Mouse (Mus musculus) midbrain, embryonic 12.5 days (tissue): ENCODE measurements around the gene Dync1i1. TPM values are rescaled to one million over a fixed set of nuclear protein-coding genes. Genes with fewer than 3 reads are reported as not detected.

Source experiments
- ATAC-seq: fragments of 200-750 bp; cut with Nextera tagmentation; 2 replicates; pipeline ENCODE4 v1.8.0; 2017; ENCODE audit warnings: low read depth, moderate TSS enrichment, moderate library complexity; ENCODE audit not compliant: low FRiP score
- H3K27ac ChIP-seq: fragments of 300-500 bp; sonication (generic); replicated peaks from 2 replicates; pipeline ENCODE4 v1.5.1; 2016; ENCODE audit warnings: mild to moderate bottlenecking
- H3K27me3 ChIP-seq: fragments of 300-500 bp; sonication (generic); 2 replicates; pipeline ENCODE4 v1.6.1; 2016; ENCODE audit warnings: mild to moderate bottlenecking
- H3K36me3 ChIP-seq: fragments of 300-500 bp; sonication (generic); 2 replicates; pipeline ENCODE4 v1.6.1; 2016
- H3K4me1 ChIP-seq: fragments of 300-500 bp; sonication (generic); 2 replicates; pipeline ENCODE4 v1.6.1; 2016
- H3K4me2 ChIP-seq: fragments of 300-500 bp; sonication (generic); replicated peaks from 2 replicates; pipeline ENCODE4 v1.6.1; 2016; ENCODE audit warnings: mild to moderate bottlenecking, moderate library complexity
- H3K4me3 ChIP-seq: fragments of 300-500 bp; sonication (generic); 2 replicates; pipeline ENCODE4 v1.5.1; 2016; ENCODE audit warnings: mild to moderate bottlenecking
- H3K9ac ChIP-seq: fragments of 300-500 bp; sonication (generic); replicated peaks from 2 replicates; pipeline ENCODE4 v1.6.1; 2016; ENCODE audit warnings: mild to moderate bottlenecking, moderate library complexity
- H3K9me3 ChIP-seq: fragments of 300-500 bp; sonication (generic); 2 replicates; pipeline ENCODE4 v1.6.1; 2016; ENCODE audit warnings: mild to moderate bottlenecking
- WGBS: fragments of 180-500 bp; shearing (Covaris S2); methylation state at CpG from one replicate; pipeline ENCODE4 v1.1.7; 2016; 5-methylcytosine and 5-hydroxymethylcytosine counted together
- polyA plus RNA-seq: library from polyadenylated mRNA; unstranded; fragments of >200 nt; fragmentation: Nextera tagmentation; extraction: Ambion mirVana; gene quantifications from 2 replicates; pipeline ENCODE4 v1.2.1, GENCODE M21; 2016

Dync1i1 gene
- polyA plus RNA-seq, 1 experiment from 2014 or later = 2.9 TPM

- peaks cover 15% of the 10 kb centered on the region for H3K4me1 ChIP-seq
- no peak overlapping the region for H3K4me3 ChIP-seq
- H3K9ac ChIP-seq = no peak overlapping the region
- H3K9me3 ChIP-seq = no peaks in the 10 kb centered on the region
- H3K36me3 ChIP-seq = no peaks in the 10 kb centered on the region
- no peak overlapping the region for H3K27ac ChIP-seq
- no peak overlapping the region for H3K4me2 ChIP-seq
- no peaks in the 10 kb centered on the region for H3K27me3 ChIP-seq
- WGBS = 49% methylated on average over 6 of the region's 6 CpGs
- ATAC-seq = peak; percentile 74
These were observed 272.1 kb downstream of the Dync1i1 start for GRCm38 (mm10) chr6:5997535-5997934.

GRCm38 (mm10) chr6:6002061-6002460 is 276.6 kb downstream of the Dync1i1 start:
- H3K9ac ChIP-seq = no peak overlapping the region
- no peak overlapping the region for H3K4me3 ChIP-seq
- no peak for ATAC-seq
- H3K36me3 ChIP-seq = no peaks in the 10 kb centered on the region
- no peak overlapping the region for H3K4me2 ChIP-seq
- 0 out of 2 replicates have a peak, but pooled peaks cover 1% of the 10 kb centered on the region for H3K27me3 ChIP-seq
- peaks cover 14% of the 10 kb centered on the region for H3K4me1 ChIP-seq
- H3K9me3 ChIP-seq = no peaks in the 10 kb centered on the region
- 77% methylated on average over 3 of the region's 3 CpGs for WGBS
- no peak overlapping the region for H3K27ac ChIP-seq

GRCm38 (mm10) chr6:6004756-6005485 is 279.5 kb downstream of the Dync1i1 start:
- Histone ChIP-seq H3K36me3 (no peaks in the 10 kb centered on the region), H3K27ac (0 out of 2 replicates have a peak overlapping the region, but pooled peaks have one; percentile 20), H3K27me3 (0 out of 2 replicates have a peak, but pooled peaks cover 4% of the 10 kb centered on the region), H3K4me3 (no peak overlapping the region), H3K4me2 (no peak overlapping the region), H3K4me1 (peaks cover 5% of the 10 kb centered on the region), H3K9me3 (no peaks in the 10 kb centered on the region), H3K9ac (no peak overlapping the region)
- peak; percentile 7; the same call in 1 of the 2 replicates for ATAC-seq
- 55% methylated on average over 12 of the region's 12 CpGs for WGBS

- Histone ChIP-seq H3K9ac (peak overlapping the region; percentile 52), H3K9me3 (no peaks in the 10 kb centered on the region), H3K4me1 (peaks cover 5% of the 10 kb centered on the region), H3K27ac (no peak overlapping the region), H3K4me3 (peak overlapping the region; percentile 52), H3K4me2 (peak overlapping the region; percentile 90), H3K36me3 (no peaks in the 10 kb centered on the region), H3K27me3 (0 out of 2 replicates have a peak, but pooled peaks cover 4% of the 10 kb centered on the region)
- ATAC-seq = peak; percentile 95
- 2% methylated on average over 42 of the region's 42 CpGs for WGBS
These were observed 280.5 kb downstream of the Dync1i1 start for GRCm38 (mm10) chr6:6005762-6006431.

- Histone ChIP-seq H3K4me3 (no peak overlapping the region), H3K27ac (no peak overlapping the region), H3K9me3 (no peaks in the 10 kb centered on the region), H3K9ac (no peak overlapping the region), H3K27me3 (0 out of 2 replicates have a peak, but pooled peaks cover 4% of the 10 kb centered on the region), H3K4me1 (peaks cover under 1% of the 10 kb centered on the region; the same call in 1 of the 2 replicates), H3K4me2 (no peak overlapping the region), H3K36me3 (no peaks in the 10 kb centered on the region)
- WGBS = 86% methylated on average over 2 of the region's 2 CpGs
- ATAC-seq = no peak
These were observed 285.9 kb downstream of the Dync1i1 start for GRCm38 (mm10) chr6:6011364-6011763.

- Histone ChIP-seq H3K4me3 (no peak overlapping the region), H3K4me2 (no peak overlapping the region), H3K9ac (no peak overlapping the region), H3K9me3 (no peaks in the 10 kb centered on the region), H3K27me3 (no peaks in the 10 kb centered on the region), H3K27ac (no peak overlapping the region), H3K4me1 (0 out of 2 replicates have a peak, but pooled peaks cover 3% of the 10 kb centered on the region), H3K36me3 (no peaks in the 10 kb centered on the region)
- WGBS = 67% methylated on average over 15 of the region's 15 CpGs
- no peak for ATAC-seq
These were observed 290.2 kb downstream of the Dync1i1 start for GRCm38 (mm10) chr6:6015616-6016015.

- no peak overlapping the region for H3K4me3 ChIP-seq
- no peaks in the 10 kb centered on the region for H3K36me3 ChIP-seq
- no peaks in the 10 kb centered on the region for H3K27me3 ChIP-seq
- WGBS = 53% methylated on average over 9 of the region's 9 CpGs
- no peak overlapping the region for H3K9ac ChIP-seq
- H3K4me1 ChIP-seq = 0 out of 2 replicates have a peak, but pooled peaks cover 3% of the 10 kb centered on the region
- ATAC-seq = no peak
- no peak overlapping the region for H3K4me2 ChIP-seq
- no peaks in the 10 kb centered on the region for H3K9me3 ChIP-seq
- H3K27ac ChIP-seq = no peak overlapping the region
These were observed 291.5 kb downstream of the Dync1i1 start for GRCm38 (mm10) chr6:6016931-6017330.

- no peak overlapping the region for H3K4me3 ChIP-seq
- 38% methylated on average over 6 of the region's 6 CpGs for WGBS
- H3K9me3 ChIP-seq = no peaks in the 10 kb centered on the region
- no peaks in the 10 kb centered on the region for H3K36me3 ChIP-seq
- H3K4me1 ChIP-seq = no peaks in the 10 kb centered on the region
- H3K9ac ChIP-seq = no peak overlapping the region
- no peak for ATAC-seq
- no peaks in the 10 kb centered on the region for H3K27me3 ChIP-seq
- H3K27ac ChIP-seq = no peak overlapping the region
- no peak overlapping the region for H3K4me2 ChIP-seq
These were observed 298.5 kb downstream of the Dync1i1 start for GRCm38 (mm10) chr6:6023976-6024375.

GRCm38 (mm10) chr6:6027664-6028063 is 302.2 kb downstream of the Dync1i1 start:
- H3K4me2 ChIP-seq = no peak overlapping the region
- no peaks in the 10 kb centered on the region for H3K4me1 ChIP-seq
- no peak overlapping the region for H3K27ac ChIP-seq
- H3K36me3 ChIP-seq = no peaks in the 10 kb centered on the region
- no peaks in the 10 kb centered on the region for H3K27me3 ChIP-seq
- H3K9ac ChIP-seq = no peak overlapping the region
- no peak overlapping the region for H3K4me3 ChIP-seq
- no peaks in the 10 kb centered on the region for H3K9me3 ChIP-seq
- 92% methylated on average over 6 of the region's 6 CpGs for WGBS
- no peak for ATAC-seq

GRCm38 (mm10) chr6:6038773-6039550 is 313.5 kb downstream of the Dync1i1 start:
- H3K27ac ChIP-seq = no peak overlapping the region
- H3K4me3 ChIP-seq = no peak overlapping the region
- peak; percentile 49; the same call in 1 of the 2 replicates for ATAC-seq
- 0 out of 2 replicates have a peak, but pooled peaks cover 6% of the 10 kb centered on the region for H3K4me1 ChIP-seq
- peak overlapping the region; percentile 21; the same call in 1 of the 2 replicates for H3K4me2 ChIP-seq
- H3K27me3 ChIP-seq = no peaks in the 10 kb centered on the region
- 27% methylated on average over 18 of the region's 18 CpGs for WGBS
- no peaks in the 10 kb centered on the region for H3K36me3 ChIP-seq
- no peak overlapping the region for H3K9ac ChIP-seq
- H3K9me3 ChIP-seq = no peaks in the 10 kb centered on the region

- Histone ChIP-seq H3K9me3 (no peaks in the 10 kb centered on the region), H3K27ac (no peak overlapping the region), H3K27me3 (no peaks in the 10 kb centered on the region), H3K9ac (no peak overlapping the region), H3K4me1 (no peaks in the 10 kb centered on the region), H3K4me3 (no peak overlapping the region), H3K4me2 (no peak overlapping the region), H3K36me3 (no peaks in the 10 kb centered on the region)
- ATAC-seq = no peak
- WGBS = 82% methylated on average over 12 of the region's 12 CpGs
These were observed 321.4 kb downstream of the Dync1i1 start for GRCm38 (mm10) chr6:6046729-6047424.
